Comparison of ENCODE assay signal across 8 mouse cellular contexts in genomic region chr9:39603333-39603845, GRCm38 (mm10). TPM values are rescaled to one million over a fixed set of nuclear protein-coding genes. Genes with fewer than 3 reads are reported as not detected.
DNase-seq lines count a peak whose midpoint lies in the region; ATAC-seq and TF ChIP-seq lines count a peak whose summit lies in the region.

No protein-coding gene starts in this region.

- peak; percentile 3 for DNase-seq in lung, postnatal 10 days
- DNase-seq in lung, adult 2 months: no peak
- peak; percentile 61 for DNase-seq in embryonic facial prominence, embryonic 11.5 days (ENCODE audit: low spot score)
- DNase-seq in liver, postnatal 0 days: no peak
- no peak for DNase-seq in natural killer cell, adult 2 months (ENCODE audit: low spot score in 2 of 2)
- no peak for DNase-seq in frontal cortex, postnatal 36 days (ENCODE audit: low spot score in 2 of 2)
- DNase-seq in left cerebral cortex, adult 8-10 months (ENCODE audit: low spot score in 2 of 2): no peak

- peak overlapping the region; percentile 64 for H3K4me2 ChIP-seq in embryonic facial prominence, embryonic 11.5 days (ENCODE audit: low read depth, low read length)
- H3K4me2 ChIP-seq in heart, embryonic 16.5 days (ENCODE audit: low read depth, low read length): peak overlapping the region; percentile 77
- peak overlapping the region; percentile 29; the same call in 1 of the 2 replicates for H3K4me2 ChIP-seq in liver, postnatal 0 days (ENCODE audit: low read depth, low read length)

- 2% methylated on average over 9 of the region's 9 CpGs for WGBS in lung, adult 2 months
- WGBS in embryonic facial prominence, embryonic 11.5 days: 1% methylated on average over 9 of the region's 9 CpGs
- 2% methylated on average over 9 of the region's 9 CpGs for WGBS in heart, embryonic 16.5 days
- WGBS in liver, postnatal 0 days (ENCODE audit: insufficient replicate concordance): 3% methylated on average over 9 of the region's 9 CpGs

- ATAC-seq in embryonic facial prominence, embryonic 11.5 days (replicated peaks; ENCODE audit: insufficient number of reproducible peaks, low FRiP score, low TSS enrichment, low read depth): 0 out of 2 replicates have a peak, but pooled peaks have one; percentile 55
- peak; percentile 78 for ATAC-seq in heart, embryonic 16.5 days (replicated peaks; ENCODE audit: extremely low read depth, insufficient read depth, low FRiP score)
- ATAC-seq in liver, postnatal 0 days: no peak

- H3K27ac ChIP-seq in embryonic facial prominence, embryonic 11.5 days (replicated peaks; ENCODE audit: low read depth, low read length): no peak overlapping the region
- no peak overlapping the region for H3K27ac ChIP-seq in heart, embryonic 16.5 days (ENCODE audit: low read length)
- H3K27ac ChIP-seq in liver, postnatal 0 days (ENCODE audit: low read depth): no peak overlapping the region

- H3K27me3 ChIP-seq in embryonic facial prominence, embryonic 11.5 days (ENCODE audit: control insufficient read depth, insufficient read depth, low read length): no peaks in the 10 kb centered on the region
- H3K27me3 ChIP-seq in heart, embryonic 16.5 days (ENCODE audit: control insufficient read depth, insufficient read depth, low read length): no peaks in the 10 kb centered on the region
- 0 out of 2 replicates have a peak, but pooled peaks cover 9% of the 10 kb centered on the region for H3K27me3 ChIP-seq in liver, postnatal 0 days (ENCODE audit: insufficient read depth, low read length)

- no peak overlapping the region for H3K4me3 ChIP-seq in lung, adult 2 months (replicated peaks; ENCODE audit: extremely low read depth, low read depth, low read length)
- peak overlapping the region; percentile 28 for H3K4me3 ChIP-seq in embryonic facial prominence, embryonic 11.5 days (ENCODE audit: low read depth, low read length)
- H3K4me3 ChIP-seq in heart, embryonic 16.5 days (ENCODE audit: low read length): peak overlapping the region; percentile 60
- 0 out of 2 replicates have a peak overlapping the region, but pooled peaks have one; percentile 7 for H3K4me3 ChIP-seq in liver, postnatal 0 days (ENCODE audit: low read depth, low read length)

- no peaks in the 10 kb centered on the region for H3K9me3 ChIP-seq in embryonic facial prominence, embryonic 11.5 days (replicated peaks; ENCODE audit: control insufficient read depth, low read length)
- H3K9me3 ChIP-seq in heart, embryonic 16.5 days (replicated peaks; ENCODE audit: control insufficient read depth, low read length): no peaks in the 10 kb centered on the region
- no peaks in the 10 kb centered on the region for H3K9me3 ChIP-seq in liver, postnatal 0 days (ENCODE audit: low read length)

- no peak for TF ChIP-seq CTCF in lung, adult 2 months (IDR thresholded peaks at IDR 0.05; ENCODE audit: insufficient read depth, low read length)
- TF ChIP-seq CTCF in liver, postnatal 0 days (IDR thresholded peaks at IDR 0.05; ENCODE audit: low read depth): no peak

- H3K4me1 ChIP-seq in lung, adult 2 months (ENCODE audit: control insufficient read depth, insufficient read depth, low read length): no peaks in the 10 kb centered on the region
- H3K4me1 ChIP-seq in embryonic facial prominence, embryonic 11.5 days (ENCODE audit: control insufficient read depth, insufficient read depth, low read length): no peaks in the 10 kb centered on the region
- peaks cover 4% of the 10 kb centered on the region for H3K4me1 ChIP-seq in heart, embryonic 16.5 days (ENCODE audit: control insufficient read depth, insufficient read depth, low read length)
- no peaks in the 10 kb centered on the region for H3K4me1 ChIP-seq in liver, postnatal 0 days (ENCODE audit: insufficient read depth)

- H3K36me3 ChIP-seq in embryonic facial prominence, embryonic 11.5 days (replicated peaks; ENCODE audit: control insufficient read depth, insufficient read depth, low read depth, low read length): no peaks in the 10 kb centered on the region
- no peaks in the 10 kb centered on the region for H3K36me3 ChIP-seq in heart, embryonic 16.5 days (ENCODE audit: control insufficient read depth, insufficient read depth)
- no peaks in the 10 kb centered on the region for H3K36me3 ChIP-seq in liver, postnatal 0 days (replicated peaks; ENCODE audit: insufficient read depth, low read length)

- no peak for TF ChIP-seq POLR2A in lung, adult 2 months (IDR thresholded peaks at IDR 0.05; ENCODE audit: borderline replicate concordance, extremely low read depth, low read depth, low read length)

- H3K9ac ChIP-seq in embryonic facial prominence, embryonic 11.5 days (replicated peaks; ENCODE audit: low read length): peak overlapping the region; percentile 22; the same call in 1 of the 2 replicates
- peak overlapping the region; percentile 21 for H3K9ac ChIP-seq in heart, embryonic 16.5 days (ENCODE audit: low read length)
- H3K9ac ChIP-seq in liver, postnatal 0 days (replicated peaks): no peak overlapping the region

- TF ChIP-seq EP300 in liver, postnatal 0 days (IDR thresholded peaks at IDR 0.05; ENCODE audit: low read depth): no peak

RNA-seq across cellular contexts. Expression of gene AW551984, which starts 0.8 kb away (rescaled TPM):
- 0.25 and 0.56 TPM in 2 replicates for polyA plus RNA-seq in lung, adult 2 months (2012; rRNA removed)
- 34.3 and 35.0 TPM in 2 replicates for polyA plus RNA-seq in embryonic facial prominence, embryonic 11.5 days (2014; fragmentation: Nextera tagmentation; extraction: Ambion mirVana)
- 8.0 and 8.4 TPM in 2 replicates for polyA plus RNA-seq in heart, embryonic 16.5 days (2015; fragmentation: Nextera tagmentation; extraction: Ambion mirVana)
- 1.1 and 2.1 TPM in 2 replicates for polyA plus RNA-seq in liver, postnatal 0 days (2015; fragmentation: Nextera tagmentation; extraction: Ambion mirVana)
- total RNA-seq in left cerebral cortex, adult 8-10 months (2022): 1 to 10 TPM; 2.6 to 9.4 (median 6.5) TPM

RNA-seq across cellular contexts. Expression of gene Olfr148, which starts 7.1 kb away (rescaled TPM):
- polyA plus RNA-seq in lung, adult 2 months (2012; rRNA removed): not detected in 2 replicates
- polyA plus RNA-seq in embryonic facial prominence, embryonic 11.5 days (2014; fragmentation: Nextera tagmentation; extraction: Ambion mirVana): not detected in 2 replicates
- not detected in 2 replicates for polyA plus RNA-seq in heart, embryonic 16.5 days (2015; fragmentation: Nextera tagmentation; extraction: Ambion mirVana)
- not detected in 2 replicates for polyA plus RNA-seq in liver, postnatal 0 days (2015; fragmentation: Nextera tagmentation; extraction: Ambion mirVana)
- total RNA-seq in left cerebral cortex, adult 8-10 months (2022): not detected

RNA-seq across cellular contexts. Expression of gene Olfr960, which starts 17.8 kb away (rescaled TPM):
- not detected in 2 replicates for polyA plus RNA-seq in lung, adult 2 months (2012; rRNA removed)
- not detected in 2 replicates for polyA plus RNA-seq in embryonic facial prominence, embryonic 11.5 days (2014; fragmentation: Nextera tagmentation; extraction: Ambion mirVana)
- polyA plus RNA-seq in heart, embryonic 16.5 days (2015; fragmentation: Nextera tagmentation; extraction: Ambion mirVana): not detected in 2 replicates
- polyA plus RNA-seq in liver, postnatal 0 days (2015; fragmentation: Nextera tagmentation; extraction: Ambion mirVana): not detected in 2 replicates
- not detected for total RNA-seq in left cerebral cortex, adult 8-10 months (2022)

RNA-seq across cellular contexts. Expression of gene Olfr959, which starts 28.0 kb away (rescaled TPM):
- polyA plus RNA-seq in lung, adult 2 months (2012; rRNA removed): not detected in 2 replicates
- not detected in 2 replicates for polyA plus RNA-seq in embryonic facial prominence, embryonic 11.5 days (2014; fragmentation: Nextera tagmentation; extraction: Ambion mirVana)
- polyA plus RNA-seq in heart, embryonic 16.5 days (2015; fragmentation: Nextera tagmentation; extraction: Ambion mirVana): not detected in 2 replicates
- polyA plus RNA-seq in liver, postnatal 0 days (2015; fragmentation: Nextera tagmentation; extraction: Ambion mirVana): not detected in 2 replicates
- total RNA-seq in left cerebral cortex, adult 8-10 months (2022): not detected

RNA-seq across cellular contexts. Expression of gene Olfr961, which starts 41.5 kb away (rescaled TPM):
- not detected in 2 replicates for polyA plus RNA-seq in lung, adult 2 months (2012; rRNA removed)
- polyA plus RNA-seq in embryonic facial prominence, embryonic 11.5 days (2014; fragmentation: Nextera tagmentation; extraction: Ambion mirVana): not detected in 2 replicates
- not detected in 2 replicates for polyA plus RNA-seq in heart, embryonic 16.5 days (2015; fragmentation: Nextera tagmentation; extraction: Ambion mirVana)
- not detected in 2 replicates for polyA plus RNA-seq in liver, postnatal 0 days (2015; fragmentation: Nextera tagmentation; extraction: Ambion mirVana)
- total RNA-seq in left cerebral cortex, adult 8-10 months (2022): not detected

Comparison
In these comparisons a context has a peak if more than half of its experiments do, and no peak if none do; other contexts are left out.
1. DNase-seq: peak in lung, postnatal 10 days (single experiment) and embryonic facial prominence, embryonic 11.5 days (single experiment); none in lung, adult 2 months (single experiment), liver, postnatal 0 days (single experiment), natural killer cell, adult 2 months (0 of 2), frontal cortex, postnatal 36 days (0 of 2) and left cerebral cortex, adult 8-10 months (0 of 2).
2. Peak in every context shown above with its lines, with median percentiles within 50 percentile points of each other: H3K4me2 ChIP-seq.